Mouse (Mus musculus): ENCODE results near the gene Sgf29. TPM values are rescaled to one million over a fixed set of nuclear protein-coding genes. Genes with fewer than 3 reads are reported as not detected.

The Sgf29 gene
- 10 to 100 TPM; 21.7 to 34.8 (median 33.7) TPM for total RNA-seq (2022)

DNA sequence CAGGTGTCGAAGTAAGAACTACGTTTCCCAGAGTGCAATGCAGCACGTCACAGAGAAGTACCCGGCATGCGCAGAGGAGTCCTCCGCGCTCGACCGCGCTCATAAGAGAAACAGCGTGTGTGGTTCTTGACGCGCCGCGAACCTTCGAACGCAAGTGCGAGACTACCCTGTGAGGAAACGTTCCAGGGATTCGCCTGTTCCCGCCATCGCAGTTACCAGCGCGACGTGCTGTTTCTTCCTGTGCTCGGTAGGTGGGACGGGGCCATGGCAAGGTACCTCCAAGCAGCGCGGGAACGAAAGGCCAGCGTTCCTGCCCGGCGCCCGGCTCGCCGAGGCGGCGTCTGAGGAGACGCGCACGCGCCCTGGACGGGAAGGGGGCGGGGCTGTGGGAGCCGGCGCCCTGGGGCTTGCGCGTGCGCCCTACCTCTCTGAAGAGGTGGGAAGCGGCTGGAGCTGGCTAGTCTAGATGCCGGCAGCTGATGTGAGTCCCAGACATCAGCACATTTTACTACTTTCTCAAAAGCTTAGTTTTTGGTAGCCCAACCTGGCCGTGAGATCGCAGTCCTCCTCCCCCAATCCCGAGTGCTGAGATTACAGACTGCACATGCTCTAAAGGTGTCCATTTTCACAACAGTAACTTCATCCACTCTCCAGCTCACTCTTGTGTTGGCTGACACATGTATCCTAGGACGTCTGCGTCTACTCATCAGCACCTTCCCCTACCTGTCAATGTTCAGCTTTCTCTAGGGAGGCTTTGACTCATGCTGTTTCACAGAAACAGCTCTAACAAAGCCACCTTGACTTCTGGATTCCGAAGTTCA, at the start of gene Sgf29:
Gene Sgf29, plus strand, starts transcription at position 79 of the 821 bp plus-strand sequence.
- DNase-seq (ENCODE audit: low spot score in 2 of 2), result peak; percentile 86 to 92

DNA sequence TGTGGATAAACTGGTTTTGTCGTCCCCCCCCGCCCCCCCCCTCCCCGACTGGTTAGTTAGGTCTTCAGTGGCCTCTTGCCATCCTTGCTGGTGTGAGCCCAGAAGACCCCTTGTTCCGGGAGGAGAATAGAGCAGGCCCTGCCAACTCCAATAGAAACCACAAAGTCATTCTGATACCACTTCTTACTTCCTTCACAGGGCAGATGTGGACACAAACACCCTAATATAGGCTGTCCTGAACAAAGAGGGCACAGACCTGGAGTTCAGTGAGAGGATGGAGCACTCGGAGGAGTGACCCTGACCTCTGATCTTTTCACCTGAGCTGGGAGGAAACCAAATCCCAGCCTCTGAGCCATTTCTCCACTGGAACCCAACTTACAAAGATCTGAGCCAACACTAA, 47.2 kb upstream of the Sgf29 start:
- no peak for DNase-seq (ENCODE audit: low spot score in 2 of 2)

DNA sequence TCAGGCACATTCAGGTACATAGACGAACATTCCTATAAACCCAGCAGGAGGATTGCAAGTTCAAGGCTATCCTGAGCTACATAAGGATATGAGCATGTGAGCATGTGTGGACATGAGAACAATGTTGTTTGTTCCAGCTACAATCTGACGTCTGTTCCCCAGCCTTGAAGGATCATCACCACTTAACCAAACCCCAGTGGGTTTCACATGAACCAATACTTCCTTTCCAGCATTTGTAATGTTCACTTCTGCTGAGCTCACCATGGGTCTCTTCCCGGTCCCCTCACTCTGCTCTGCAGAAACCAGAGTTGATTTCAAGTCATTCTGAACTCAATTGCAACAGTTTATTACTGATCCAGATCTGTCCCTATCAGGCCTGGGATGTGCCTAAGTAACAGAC, 46.5 kb upstream of the Sgf29 start:
- no peak for DNase-seq (ENCODE audit: low spot score in 2 of 2)

DNA sequence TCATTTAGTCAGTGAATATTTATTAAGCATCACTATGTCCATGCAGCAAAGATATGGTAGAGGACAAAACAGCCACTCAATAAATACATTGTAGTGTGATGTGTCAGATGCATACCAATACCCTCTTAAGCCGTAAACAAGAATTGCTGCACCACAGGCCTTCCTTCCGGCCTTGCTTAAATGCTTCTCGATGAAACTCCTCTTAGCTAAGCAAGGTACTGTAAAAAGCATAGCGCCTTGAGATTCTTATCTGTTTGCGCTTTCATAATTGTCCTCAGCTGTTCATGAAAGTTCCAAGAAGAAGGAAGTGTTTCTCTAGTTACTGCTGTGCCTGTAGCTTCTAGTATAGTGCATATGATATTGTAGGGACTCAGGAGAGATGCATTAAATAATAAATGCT, 42.5 kb upstream of the Sgf29 start:
- no peak for DNase-seq (ENCODE audit: low spot score in 2 of 2)

DNA sequence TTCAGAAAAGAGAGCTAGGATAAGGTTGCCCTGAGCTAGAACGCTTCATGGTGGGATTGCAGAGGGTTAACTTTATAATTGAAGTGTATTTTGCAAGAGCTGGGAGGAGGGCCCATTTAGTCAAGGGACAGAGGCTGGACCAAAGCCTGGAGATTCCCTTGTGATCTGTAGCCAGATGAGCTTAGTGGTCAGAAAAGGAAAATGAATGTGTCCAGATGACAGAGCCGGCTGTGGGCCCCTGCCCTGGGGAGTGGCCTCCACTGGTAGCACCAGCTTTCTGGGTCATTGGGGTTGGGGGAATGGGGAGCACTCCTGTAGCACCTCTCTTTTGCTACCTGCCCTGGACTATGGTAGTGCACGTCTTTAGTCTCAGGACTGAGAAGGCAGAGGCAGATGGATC, 42.0 kb upstream of the Sgf29 start:
- no peak for DNase-seq (ENCODE audit: low spot score in 2 of 2)

GRCm38 (mm10) chr7:126607796-126608195, 41.3 kb upstream of the Sgf29 start:
- DNase-seq (ENCODE audit: low spot score in 2 of 2), result no peak

GRCm38 (mm10) chr7:126612736-126613135, 36.4 kb upstream of the Sgf29 start:
- DNase-seq (ENCODE audit: low spot score in 2 of 2), result no peak

DNA sequence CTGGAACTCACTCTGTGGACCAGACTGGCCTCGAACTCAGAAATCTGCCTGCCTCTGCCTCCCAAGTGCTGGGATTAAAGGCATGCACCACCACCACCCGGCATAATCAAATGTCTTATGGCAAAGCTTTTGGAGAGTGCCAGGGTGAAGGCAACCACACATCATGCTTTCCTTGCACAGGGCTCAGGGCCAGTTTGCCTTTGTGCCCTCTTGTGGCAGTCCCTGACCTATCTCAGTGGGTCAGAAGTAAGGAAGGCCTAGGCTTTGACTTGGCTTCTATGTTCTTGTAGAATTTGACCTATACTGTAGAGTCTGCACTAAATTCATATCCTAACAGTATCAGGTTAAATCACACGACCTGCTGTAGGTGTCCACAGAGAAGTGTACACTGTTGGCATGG, 32.4 kb upstream of the Sgf29 start:
- DNase-seq (ENCODE audit: low spot score in 2 of 2), result no peak

DNA sequence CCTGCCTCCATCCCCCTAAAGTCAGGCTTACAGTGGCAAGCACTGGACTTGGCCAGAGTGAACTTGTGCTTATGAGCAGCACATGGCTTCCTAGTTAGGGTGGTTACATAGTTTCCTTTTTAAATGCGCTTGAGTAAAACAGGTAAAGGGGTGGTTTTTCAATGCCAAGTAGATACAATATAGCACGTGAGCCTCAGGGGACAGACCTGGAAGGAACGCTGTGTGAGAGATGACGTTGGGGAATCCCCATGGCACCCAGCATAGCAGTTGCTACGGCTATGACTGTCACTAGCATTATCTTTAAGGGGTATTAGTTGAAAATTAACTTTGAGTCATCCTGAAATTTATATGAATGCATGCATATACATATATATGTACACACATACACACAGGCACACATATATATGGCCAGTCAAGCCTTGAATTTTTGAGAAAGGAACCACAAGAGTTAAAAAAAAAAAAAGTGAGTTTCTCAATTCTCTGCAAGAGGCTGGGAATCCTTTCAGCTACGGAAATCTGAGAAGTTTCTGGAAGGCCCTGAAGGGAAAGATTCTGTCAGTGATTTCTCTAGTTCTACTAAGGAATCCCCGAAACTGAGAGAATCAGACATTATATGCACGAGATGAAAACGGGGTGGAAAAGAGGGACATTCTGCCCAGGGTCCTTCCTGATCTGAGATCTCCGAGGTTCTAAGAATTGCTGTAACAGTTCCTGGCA, 29.4 kb upstream of the Sgf29 start:
- DNase-seq (ENCODE audit: low spot score in 2 of 2), result no peak

DNA sequence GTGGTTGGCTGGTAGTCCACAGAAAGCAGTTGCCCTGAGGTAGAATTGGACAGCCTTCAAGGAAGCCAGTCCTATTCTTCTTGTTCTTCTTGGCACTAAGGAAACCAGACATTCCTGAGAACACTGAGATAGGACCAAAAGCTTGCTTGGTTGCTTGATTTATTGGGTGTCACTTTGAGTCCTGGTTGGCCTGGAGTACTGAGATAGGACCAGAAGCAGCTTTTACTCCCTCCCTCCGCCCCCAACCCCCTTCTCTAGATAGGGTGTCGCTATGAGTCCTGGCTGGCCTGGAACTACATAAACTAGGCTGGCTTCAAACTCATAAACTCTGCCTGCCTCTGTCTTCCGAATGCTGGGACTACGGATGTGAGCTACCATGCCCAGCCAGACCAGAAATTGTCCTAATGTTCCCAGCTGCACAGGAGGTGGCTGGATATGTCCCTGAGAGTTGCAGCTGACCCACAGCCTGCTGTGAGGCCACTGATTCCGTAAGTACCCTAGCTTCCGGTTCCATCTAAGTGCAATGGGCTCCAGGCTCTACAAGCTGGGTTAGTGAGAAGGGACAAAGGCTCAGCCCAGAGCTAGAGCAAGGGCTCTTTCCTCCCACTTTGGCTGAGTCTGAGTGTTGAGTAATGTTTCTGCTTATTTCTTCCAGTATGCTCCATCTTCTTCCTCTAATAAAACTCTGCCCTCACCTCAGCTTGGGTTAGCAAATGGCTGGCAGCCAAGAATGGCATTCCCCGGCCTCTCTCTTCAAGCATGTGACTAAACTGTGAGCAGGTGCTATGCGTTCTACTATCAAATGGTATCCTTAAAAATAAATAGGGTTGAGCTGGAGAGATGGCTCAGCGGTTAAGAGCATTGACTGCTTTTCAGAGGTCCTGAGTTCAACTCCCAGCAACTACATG, 27.4 kb upstream of the Sgf29 start:
- no peak for DNase-seq (ENCODE audit: low spot score in 2 of 2)

DNA sequence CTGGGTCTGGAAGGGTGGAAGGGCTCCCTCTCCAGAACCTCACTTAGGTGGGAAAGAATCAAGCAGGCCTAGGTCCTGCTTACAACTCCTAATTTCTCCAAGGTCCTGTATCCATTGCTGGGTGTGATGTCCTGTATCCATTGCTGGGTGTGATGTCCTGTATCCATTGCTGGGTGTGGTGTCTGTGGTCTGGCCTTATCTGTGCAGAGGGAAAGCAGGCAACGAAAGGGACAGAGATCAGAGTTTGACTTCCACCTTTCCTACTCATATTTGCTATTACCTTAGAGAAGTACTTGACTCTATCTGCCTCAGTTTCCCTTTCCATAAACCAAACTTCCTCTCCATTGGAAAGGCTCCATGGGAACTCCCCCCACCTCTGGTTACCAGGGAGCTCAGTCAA, 25.7 kb upstream of the Sgf29 start:
- no peak for DNase-seq (ENCODE audit: low spot score in 2 of 2)

GRCm38 (mm10) chr7:126624774-126625173, 24.3 kb upstream of the Sgf29 start:
- no peak for DNase-seq (ENCODE audit: low spot score in 2 of 2)

- DNase-seq (ENCODE audit: low spot score in 2 of 2), result peak; percentile 15 to 25
Observed at GRCm38 (mm10) chr7:126625369-126625768, 23.7 kb upstream of the Sgf29 start.

DNA sequence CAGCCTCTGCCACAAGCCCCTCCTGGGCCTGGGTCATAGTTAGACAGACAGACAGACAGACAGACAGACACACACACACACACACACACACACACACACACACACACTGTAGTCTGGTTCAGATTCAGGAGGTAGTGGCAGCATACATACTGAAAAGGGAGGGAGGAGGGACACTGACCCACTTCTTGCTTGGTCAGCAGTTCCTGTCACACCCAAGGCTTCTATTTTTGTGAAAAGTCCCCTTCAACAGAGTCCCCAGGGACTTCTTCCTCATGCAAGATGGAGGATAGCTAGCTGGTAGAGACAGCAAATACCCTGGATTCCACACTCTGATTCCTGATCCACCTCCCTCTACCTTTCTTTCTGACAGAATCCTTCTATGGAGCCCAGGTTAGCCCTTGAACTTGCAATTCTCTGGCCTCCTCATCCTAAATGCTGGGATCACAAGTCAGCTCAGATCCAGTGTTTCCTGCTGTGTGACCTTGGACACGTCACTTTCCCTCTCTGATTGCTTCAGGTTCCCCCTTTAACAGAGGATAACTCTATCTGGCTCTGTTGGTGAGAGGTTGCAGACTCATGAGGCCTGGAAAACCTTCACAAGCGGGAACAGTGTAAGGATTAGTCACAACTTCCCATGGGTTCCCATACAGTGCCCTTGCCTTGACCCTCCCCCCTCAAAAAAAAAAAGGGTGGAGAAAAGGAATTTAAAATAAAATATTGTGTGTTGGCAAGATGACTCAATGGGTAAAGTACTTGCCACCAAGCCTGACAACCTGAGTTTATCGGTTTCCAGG, 23.1 kb upstream of the Sgf29 start:
- DNase-seq (ENCODE audit: low spot score in 2 of 2), result no peak

DNA sequence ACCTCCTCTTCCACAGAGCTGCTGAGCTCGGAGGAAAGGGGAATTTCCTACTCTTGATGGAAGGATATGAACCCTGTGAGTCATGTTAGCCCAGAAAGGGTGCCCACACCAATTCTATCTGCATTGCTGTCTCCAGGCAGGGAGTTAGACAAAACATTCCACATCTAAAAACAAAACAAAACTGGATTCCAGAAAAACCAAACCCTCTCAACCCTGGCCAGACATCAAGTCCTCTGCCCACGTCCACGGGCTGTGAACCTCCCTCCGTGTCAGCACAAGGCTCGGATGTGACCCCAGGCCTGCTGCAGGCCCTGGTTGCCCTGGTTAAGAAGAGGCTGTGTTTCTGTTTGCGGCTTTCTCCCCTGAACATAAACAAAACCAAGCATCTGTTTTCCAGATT, 21.0 kb upstream of the Sgf29 start:
- DNase-seq (ENCODE audit: low spot score in 2 of 2), result no peak

DNA sequence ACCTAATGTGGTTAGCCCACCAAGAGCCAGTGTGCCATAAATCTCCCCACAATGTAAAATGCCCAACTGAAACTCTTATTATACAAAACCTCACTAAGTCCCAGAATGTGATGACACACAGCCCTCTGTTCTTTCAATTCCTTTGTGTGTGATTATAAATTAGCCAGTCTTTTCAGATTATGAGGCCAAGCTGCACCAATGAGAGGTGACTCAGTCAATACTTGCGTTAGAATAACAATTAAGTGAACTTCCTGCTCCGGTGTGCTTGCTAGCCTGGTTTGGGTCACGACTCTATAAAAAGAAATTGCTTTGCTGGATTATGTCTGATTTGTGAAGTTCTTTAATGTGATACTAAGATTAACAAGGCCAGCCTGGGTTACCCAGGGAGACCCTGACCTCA, 19.2 kb upstream of the Sgf29 start:
- DNase-seq (ENCODE audit: low spot score in 2 of 2), result no peak

DNA sequence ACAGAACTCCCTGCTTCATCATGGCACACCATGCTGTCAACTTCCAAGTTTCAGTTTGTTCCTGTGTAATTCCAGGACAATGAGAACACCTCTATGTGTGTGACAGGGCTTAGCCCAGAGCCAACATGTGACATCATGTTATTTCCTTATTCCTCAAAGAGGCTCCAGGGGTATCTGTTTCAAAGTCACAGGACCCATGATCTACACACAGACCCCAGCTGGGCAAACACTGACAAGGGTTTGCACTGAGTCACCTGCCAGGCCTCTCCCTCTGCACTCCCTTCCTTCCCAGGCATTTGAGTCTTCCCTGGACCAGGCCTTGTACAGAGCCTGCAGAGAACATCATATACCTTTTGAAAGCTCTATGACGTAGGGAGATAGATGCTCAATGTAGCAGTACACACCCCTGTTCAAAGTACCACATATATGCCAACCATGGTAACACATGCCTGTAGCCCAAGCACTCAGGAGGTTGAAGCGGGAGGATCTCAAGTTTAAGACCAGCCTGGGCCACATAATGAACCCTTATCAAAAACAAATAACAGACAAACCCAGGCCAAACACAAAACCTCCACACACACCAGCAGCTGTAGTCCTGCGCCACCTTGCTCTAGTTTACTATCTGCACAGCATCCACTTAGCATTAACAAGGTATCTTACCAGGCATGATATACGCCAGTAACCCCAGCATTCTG, 18.1 kb upstream of the Sgf29 start, which contains the start of gene Nupr1:
Gene Nupr1, minus strand, starts transcription at position 38 of the 695 bp plus-strand sequence.
- no peak for DNase-seq (ENCODE audit: low spot score in 2 of 2)

- no peak for DNase-seq (ENCODE audit: low spot score in 2 of 2)
Observed at GRCm38 (mm10) chr7:126632478-126632877, 16.6 kb upstream of the Sgf29 start.

GRCm38 (mm10) chr7:126635375-126635774, 13.7 kb upstream of the Sgf29 start:
- no peak for DNase-seq (ENCODE audit: low spot score in 2 of 2)

Measured in layer of hippocampus, adult 8-10 months (tissue).